Mouse (Mus musculus) heart, embryonic 16.5 days (tissue): ENCODE results near the gene Dcx. TPM values are rescaled to one million over a fixed set of nuclear protein-coding genes. Genes with fewer than 3 reads are reported as not detected.

Experiments
- ATAC-seq: fragments of 200-750 bp; cut with Nextera tagmentation; replicated peaks from 2 replicates; pipeline ENCODE4 v1.8.0; 2017; ENCODE audit warnings: moderate number of reproducible peaks; ENCODE audit not compliant: insufficient read depth, low FRiP score; ENCODE audit errors: extremely low read depth
- H3K27ac ChIP-seq: fragments of 300-500 bp; sonication (generic); 2 replicates; pipeline ENCODE4 v1.5.1; 2014; ENCODE audit warnings: mild to moderate bottlenecking, low read length, control low read depth, moderate library complexity
- H3K27me3 ChIP-seq: fragments of 300-500 bp; sonication (generic); 2 replicates; pipeline ENCODE4 v1.6.1; 2014; ENCODE audit warnings: low read length, mixed read lengths; ENCODE audit not compliant: control insufficient read depth, insufficient read depth
- H3K36me3 ChIP-seq: fragments of 300-500 bp; sonication (generic); 2 replicates; pipeline ENCODE4 v1.6.1; 2014; ENCODE audit not compliant: control insufficient read depth, insufficient read depth
- H3K4me1 ChIP-seq: fragments of 300-500 bp; sonication (generic); 2 replicates; pipeline ENCODE4 v1.6.1; 2014; ENCODE audit warnings: low read length, mixed read lengths; ENCODE audit not compliant: control insufficient read depth, insufficient read depth
- H3K4me2 ChIP-seq: fragments of 300-500 bp; sonication (generic); 2 replicates; pipeline ENCODE4 v1.6.1; 2014; ENCODE audit warnings: low read depth, mild to moderate bottlenecking, control low read depth, low read length
- H3K4me3 ChIP-seq: fragments of 300-500 bp; sonication (generic); 2 replicates; pipeline ENCODE4 v1.5.1; 2014; ENCODE audit warnings: mild to moderate bottlenecking, control low read depth, low read length
- H3K9ac ChIP-seq: fragments of 300-500 bp; sonication (generic); 2 replicates; pipeline ENCODE4 v1.6.1; 2014; ENCODE audit warnings: low read length, control low read depth
- H3K9me3 ChIP-seq: fragments of 300-500 bp; sonication (generic); replicated peaks from 2 replicates; pipeline ENCODE4 v1.6.1; 2016; ENCODE audit warnings: low read length; ENCODE audit not compliant: control insufficient read depth
- whole genome bisulfite sequencing: fragments of 180-500 bp; shearing (Covaris S2); extraction: QIAGEN DNeasy Blood & Tissue Kit; methylation state at CpG from one replicate; pipeline ENCODE4 v1.1.7; 2014; 5-methylcytosine and 5-hydroxymethylcytosine counted together
- polyA plus RNA-seq: library from polyadenylated mRNA; unstranded; fragments of >200 nt; fragmentation: Nextera tagmentation; extraction: Ambion mirVana; gene quantifications from 2 replicates; pipeline ENCODE4 v1.2.1, GENCODE M21; 2015

Dcx gene
- polyA plus RNA-seq, 1 experiment from 2014 or later: 0.14 TPM

GRCm38 (mm10) chrX:143897363-143898285, 35.5 kb downstream of the Dcx start:
- 58% methylated on average over 7 of the region's 7 CpGs for WGBS
- no peaks in the 10 kb centered on the region for H3K27me3 ChIP-seq
- no peaks in the 10 kb centered on the region for H3K36me3 ChIP-seq
- H3K9ac ChIP-seq: no peak overlapping the region
- H3K4me2 ChIP-seq: no peak overlapping the region
- H3K27ac ChIP-seq: no peak overlapping the region
- H3K4me3 ChIP-seq: no peak overlapping the region
- H3K9me3 ChIP-seq: no peaks in the 10 kb centered on the region
- no peaks in the 10 kb centered on the region for H3K4me1 ChIP-seq
- ATAC-seq: no peak

GRCm38 (mm10) chrX:143896936-143897335, 36.2 kb downstream of the Dcx start:
- H3K36me3 ChIP-seq: no peaks in the 10 kb centered on the region
- H3K27me3 ChIP-seq: no peaks in the 10 kb centered on the region
- no peaks in the 10 kb centered on the region for H3K9me3 ChIP-seq
- no peak overlapping the region for H3K4me3 ChIP-seq
- no peak overlapping the region for H3K27ac ChIP-seq
- H3K4me2 ChIP-seq: no peak overlapping the region
- no peaks in the 10 kb centered on the region for H3K4me1 ChIP-seq
- 71% methylated on average over 5 of the region's 5 CpGs for WGBS
- no peak for ATAC-seq
- H3K9ac ChIP-seq: no peak overlapping the region

GRCm38 (mm10) chrX:143893180-143893579, 39.9 kb downstream of the Dcx start:
- ATAC-seq: no peak
- Histone ChIP-seq H3K9ac (no peak overlapping the region), H3K9me3 (no peaks in the 10 kb centered on the region), H3K27me3 (no peaks in the 10 kb centered on the region), H3K4me2 (no peak overlapping the region), H3K4me1 (no peaks in the 10 kb centered on the region), H3K27ac (no peak overlapping the region), H3K36me3 (no peaks in the 10 kb centered on the region), H3K4me3 (no peak overlapping the region)
- 35% methylated on average over 3 of the region's 3 CpGs for whole genome bisulfite sequencing

- H3K4me2 ChIP-seq: no peak overlapping the region
- WGBS: 30% methylated on average over 4 of the region's 4 CpGs
- H3K27ac ChIP-seq: no peak overlapping the region; the same call in 1 of the 2 replicates
- H3K9me3 ChIP-seq: no peaks in the 10 kb centered on the region
- H3K27me3 ChIP-seq: no peaks in the 10 kb centered on the region
- no peaks in the 10 kb centered on the region for H3K36me3 ChIP-seq
- peaks cover 7% of the 10 kb centered on the region for H3K4me1 ChIP-seq
- ATAC-seq: peak; percentile 73
- no peak overlapping the region for H3K4me3 ChIP-seq
- no peak overlapping the region for H3K9ac ChIP-seq
Measured at GRCm38 (mm10) chrX:143885765-143886164, 47.3 kb downstream of the Dcx start.

- H3K9me3 ChIP-seq: no peaks in the 10 kb centered on the region
- H3K4me2 ChIP-seq: no peak overlapping the region
- no peak overlapping the region for H3K9ac ChIP-seq
- peaks cover 7% of the 10 kb centered on the region for H3K4me1 ChIP-seq
- no peaks in the 10 kb centered on the region for H3K27me3 ChIP-seq
- H3K27ac ChIP-seq: no peak overlapping the region
- H3K4me3 ChIP-seq: no peak overlapping the region
- 12% methylated on average over 3 of the region's 3 CpGs for WGBS
- H3K36me3 ChIP-seq: no peaks in the 10 kb centered on the region
- no peak; the same call in 1 of the 2 replicates for ATAC-seq
Measured at GRCm38 (mm10) chrX:143884953-143885352, 48.2 kb downstream of the Dcx start.

GRCm38 (mm10) chrX:143884299-143884698, 48.8 kb downstream of the Dcx start:
- Histone ChIP-seq H3K9ac (no peak overlapping the region), H3K27ac (no peak overlapping the region), H3K4me2 (no peak overlapping the region), H3K36me3 (no peaks in the 10 kb centered on the region), H3K27me3 (no peaks in the 10 kb centered on the region), H3K4me1 (peaks cover 7% of the 10 kb centered on the region), H3K9me3 (no peaks in the 10 kb centered on the region), H3K4me3 (no peak overlapping the region)
- 75% methylated on average over 6 of the region's 6 CpGs for WGBS
- ATAC-seq: no peak

- Histone ChIP-seq H3K4me1 (peaks cover 7% of the 10 kb centered on the region), H3K36me3 (no peaks in the 10 kb centered on the region), H3K4me3 (no peak overlapping the region), H3K9ac (no peak overlapping the region), H3K9me3 (no peaks in the 10 kb centered on the region), H3K27me3 (no peaks in the 10 kb centered on the region), H3K27ac (no peak overlapping the region), H3K4me2 (no peak overlapping the region)
- 59% methylated on average over 4 of the region's 4 CpGs for WGBS
- ATAC-seq: no peak
Measured at GRCm38 (mm10) chrX:143881806-143882468, 51.2 kb downstream of the Dcx start.

- no peaks in the 10 kb centered on the region; the same call in 1 of the 2 replicates for H3K4me1 ChIP-seq
- no peak overlapping the region for H3K9ac ChIP-seq
- no peaks in the 10 kb centered on the region for H3K27me3 ChIP-seq
- H3K9me3 ChIP-seq: no peaks in the 10 kb centered on the region
- H3K4me2 ChIP-seq: no peak overlapping the region
- H3K4me3 ChIP-seq: no peak overlapping the region
- no peak overlapping the region for H3K27ac ChIP-seq
- 77% methylated on average over 3 of the region's 3 CpGs for WGBS
- no peaks in the 10 kb centered on the region for H3K36me3 ChIP-seq
- no peak for ATAC-seq
Measured at GRCm38 (mm10) chrX:143879631-143880030, 53.5 kb downstream of the Dcx start.

- Histone ChIP-seq H3K4me2 (no peak overlapping the region), H3K36me3 (no peaks in the 10 kb centered on the region), H3K9ac (no peak overlapping the region), H3K9me3 (no peaks in the 10 kb centered on the region), H3K27me3 (no peaks in the 10 kb centered on the region; the same call in 1 of the 2 replicates), H3K4me3 (no peak overlapping the region), H3K27ac (no peak overlapping the region), H3K4me1 (no peaks in the 10 kb centered on the region)
- WGBS: 77% methylated on average over 5 of the region's 5 CpGs
- no peak for ATAC-seq
Measured at GRCm38 (mm10) chrX:143867129-143867664, 65.9 kb downstream of the Dcx start.
